Mouse (Mus musculus) adipose tissue, adult 10 weeks (tissue): Measurements from ENCODE around the gene Csrp2. TPM values are rescaled to one million over a fixed set of nuclear protein-coding genes. Genes with fewer than 3 reads are reported as not detected.

Source experiments
- polyA plus RNA-seq: library from polyadenylated mRNA; stranded (reverse); fragments of 350-450 nt; fragmentation: Illumina TruSeq; extraction: RNeasy Lipid Tissue Mini Kit (QIAGEN cat#74804); gene quantifications from one replicate; pipeline ENCODE4 v1.2.3, GENCODE M21; 2014; ENCODE audit warnings: low read depth, low replicate concordance

Gene Csrp2
- polyA plus RNA-seq: 64.9 TPM

DNA sequence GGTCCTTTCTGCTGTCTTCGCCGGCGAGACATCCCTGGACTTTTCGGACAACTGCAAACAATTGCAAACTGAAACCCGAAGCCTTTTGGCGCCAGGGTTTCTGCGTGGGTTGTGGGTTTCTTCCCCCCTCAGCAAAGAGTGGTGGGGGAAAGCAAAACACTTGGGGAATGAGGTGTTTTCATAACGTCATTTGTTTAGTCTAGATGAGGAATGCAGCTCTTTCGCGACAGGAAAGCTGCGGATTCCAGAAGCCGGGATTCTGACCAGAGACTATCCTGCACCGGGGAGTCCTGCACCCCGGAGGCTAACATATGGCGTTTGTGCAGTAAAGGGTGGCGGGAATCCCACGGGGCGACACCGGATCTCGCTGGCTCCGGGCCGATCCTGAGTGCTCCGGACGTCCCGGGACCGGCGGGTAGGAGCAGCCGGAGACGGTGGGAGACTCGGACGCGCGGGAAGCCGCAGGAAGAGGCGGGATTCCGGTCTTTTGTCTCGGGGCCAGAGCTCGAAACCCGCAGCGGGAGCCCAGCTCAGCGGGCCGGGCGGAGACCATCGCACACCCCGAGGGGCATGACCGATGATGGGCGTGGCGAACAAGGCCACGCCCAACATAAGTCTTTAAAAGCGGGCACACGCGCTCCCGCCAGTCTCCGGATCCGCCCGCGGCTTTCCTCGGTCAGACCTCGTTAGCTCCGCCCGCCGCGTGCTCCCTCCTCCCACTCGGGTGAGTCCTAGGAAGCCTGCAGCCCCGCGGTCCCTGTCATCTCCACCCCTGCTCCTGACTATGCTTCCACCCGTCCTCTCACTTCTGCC, at the start of gene Csrp2:
Gene Csrp2, plus strand, starts transcription at position 259 of the 813 bp plus-strand sequence.

Other genes starting within 250 kb of the Csrp2 start
- gene E2f7, start 174.3 kb upstream of the Csrp2 start, polyA plus RNA-seq: 0.66 TPM
- 13.6 TPM for gene Zdhhc17, start 90.4 kb downstream of the Csrp2 start, polyA plus RNA-seq
- 12.8 TPM for gene Osbpl8, start 245.0 kb downstream of the Csrp2 start, polyA plus RNA-seq